Mouse (Mus musculus) left cerebral cortex, adult 6 months (tissue): ENCODE data around the gene Ppp1r32. TPM values are rescaled to one million over a fixed set of nuclear protein-coding genes. Genes with fewer than 3 reads are reported as not detected.

ENCODE experiments used
- long read RNA-seq, 2 experiments: library from polyadenylated mRNA; unstranded; transcript quantifications; one replicate each; pipeline ENCODE4 v2.0.0; 2019 to 2020
- polyA plus RNA-seq: library from polyadenylated mRNA; unstranded; fragments of <200 nt; fragmentation: Nextera tagmentation; gene quantifications from 2 replicates; pipeline ENCODE4 v1.2.3, GENCODE M21; 2021

The Ppp1r32 gene
- polyA plus RNA-seq: 0.77 and 0.99 TPM in 2 replicates
- long read RNA-seq, experiment 1, partial matches to known transcripts: 0 of 2 reads
- long read RNA-seq, experiment 1, other reads (novel, unspliced or antisense): 1 of 2 reads
- long read RNA-seq, experiment 2, partial matches to known transcripts: 1 of 1 reads
- long read RNA-seq, experiment 2, other reads (novel, unspliced or antisense): 0 of 1 reads

DNA sequence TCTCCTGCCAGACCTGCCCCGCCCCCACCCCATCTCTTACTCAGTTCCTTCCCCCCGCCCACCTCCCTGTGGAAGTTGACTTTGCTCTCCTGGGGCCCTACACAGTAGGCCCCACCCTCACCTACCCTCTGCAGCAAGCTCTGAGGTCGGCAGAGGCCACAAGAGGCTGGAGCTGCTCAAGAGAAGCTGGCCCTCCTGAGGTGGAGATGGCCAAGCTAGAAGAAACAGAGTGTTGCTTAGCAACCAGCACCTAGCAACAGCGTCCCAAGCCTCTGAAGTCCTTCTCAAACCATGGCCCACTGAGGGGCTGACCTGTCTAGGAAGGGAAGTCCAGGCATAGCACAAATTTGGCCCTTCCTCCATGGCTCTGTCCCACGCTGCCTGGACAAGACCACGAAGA is at the start of gene Ppp1r32:
Ppp1r32 (minus strand) TSS at position 226 of the 400 bp plus-strand sequence.

DNA sequence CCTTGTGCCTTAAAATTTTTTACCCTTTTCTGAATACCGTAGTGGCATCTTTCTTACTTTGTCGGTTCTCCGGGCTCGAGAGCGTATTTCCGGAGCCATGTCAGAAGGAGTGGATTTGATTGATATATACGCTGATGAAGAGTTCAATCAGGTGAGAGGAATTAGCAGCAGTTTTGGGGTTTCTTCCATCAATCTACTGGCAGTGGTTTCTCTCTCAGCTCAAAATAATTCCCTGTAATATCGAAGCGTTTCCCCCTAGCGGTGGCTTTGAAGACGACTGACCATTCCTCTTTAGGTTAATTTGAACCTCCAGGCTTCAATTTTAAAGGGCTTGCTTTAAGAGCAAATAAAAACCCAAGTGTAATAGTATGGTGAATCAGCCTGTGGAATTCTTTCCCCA is 43.2 kb upstream of the Ppp1r32 start, which contains the start of gene Sdhaf2:
Sdhaf2 (minus strand) TSS at position 233 of the 400 bp plus-strand sequence.

DNA sequence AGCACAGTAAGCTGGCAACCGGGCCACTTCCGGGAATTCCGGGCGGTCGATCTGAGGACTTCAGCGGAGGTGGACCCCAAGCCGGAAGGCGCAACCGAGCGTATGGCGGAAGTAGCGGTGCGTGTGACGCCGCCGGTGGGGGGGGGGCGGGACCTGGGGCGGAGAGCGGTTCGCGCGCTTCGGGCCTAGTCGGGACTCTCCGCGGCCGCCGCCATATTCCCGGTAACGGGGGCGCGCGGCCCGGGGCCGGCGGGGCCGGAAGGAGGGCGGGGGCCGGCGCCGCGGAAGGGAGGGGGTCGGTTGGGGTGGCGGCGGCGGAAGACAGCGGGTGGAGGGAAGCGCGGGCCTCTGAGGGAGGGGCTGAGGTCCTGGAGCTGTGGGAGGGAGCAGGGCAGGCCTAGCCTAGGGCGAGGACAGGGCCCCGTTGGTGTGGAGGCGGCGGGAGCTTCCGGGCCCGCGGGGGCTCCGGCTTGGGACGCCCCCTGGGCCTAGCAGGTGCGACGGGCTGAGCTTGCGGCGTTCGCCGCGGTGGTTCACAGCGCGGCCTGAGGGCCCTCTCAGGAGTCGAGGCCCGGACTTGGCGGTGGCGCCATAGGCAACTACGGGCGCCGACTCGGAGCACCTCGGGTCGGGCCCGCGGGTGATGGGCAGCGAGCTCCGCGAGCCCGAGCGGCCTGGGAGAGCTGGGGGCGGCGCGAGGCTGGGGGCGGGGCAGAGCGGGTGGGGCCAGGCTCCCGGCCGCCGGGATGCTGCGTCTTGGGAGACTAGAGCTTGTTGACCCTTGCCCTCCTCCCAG is 42.6 kb upstream of the Ppp1r32 start, which contains the start of gene Cpsf7:
Cpsf7 (plus strand) TSS at position 161 of the 796 bp plus-strand sequence.

DNA sequence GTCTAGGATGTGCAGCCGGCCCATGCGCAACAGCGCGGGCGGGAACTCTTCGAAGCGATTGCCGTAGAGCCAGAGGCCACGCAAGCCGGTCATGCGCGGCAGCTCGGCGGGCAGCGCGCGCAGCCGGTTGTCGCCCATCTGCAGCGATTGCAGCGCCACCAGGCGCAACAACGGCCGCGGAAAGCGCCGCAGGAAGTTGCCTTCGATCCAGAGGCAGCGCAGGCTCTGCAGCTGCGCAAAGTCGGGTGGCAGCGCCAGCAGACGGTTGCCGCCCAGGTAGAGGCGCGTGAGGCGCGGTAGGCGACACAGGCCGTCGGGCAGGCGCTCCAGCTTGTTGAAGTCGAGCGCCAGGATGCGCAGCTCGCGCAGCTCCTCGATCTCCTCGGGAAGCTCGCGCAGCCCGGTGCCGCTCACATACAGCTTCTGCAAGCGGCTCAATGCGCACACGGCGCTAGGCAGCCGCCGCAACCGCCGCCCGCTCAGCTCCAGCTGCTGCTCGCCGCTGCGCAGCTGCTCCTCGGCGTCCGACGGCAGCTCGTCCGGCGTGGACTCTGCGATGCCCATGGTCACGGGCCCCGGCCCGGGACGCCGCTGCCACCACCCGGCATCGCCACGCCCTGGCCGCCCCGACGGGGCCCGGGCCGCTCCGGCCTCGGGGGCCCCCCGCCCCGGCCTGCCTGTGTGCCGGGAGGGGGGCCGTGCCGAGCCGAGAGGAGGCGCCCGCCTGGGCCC is 25.8 kb downstream of the Ppp1r32 start, which contains the start of gene Lrrc10b:
Lrrc10b (minus strand) TSS at position 722 of the 732 bp plus-strand sequence.

Other genes with a start within 250 kb of the Ppp1r32 start
- 2.4 and 5.1 TPM in 2 replicates for gene Myrf, start 242.2 kb downstream of the Ppp1r32 start, polyA plus RNA-seq
- gene Dagla, start 178.1 kb downstream of the Ppp1r32 start, polyA plus RNA-seq: 23.7 and 46.8 TPM in 2 replicates
- gene Syt7, start 93.8 kb downstream of the Ppp1r32 start, polyA plus RNA-seq: 9.2 and 12.1 TPM in 2 replicates
- gene Lrrc10b, start 25.5 kb downstream of the Ppp1r32 start, polyA plus RNA-seq: 2.9 and 3.6 TPM in 2 replicates
- gene Cpsf7, start 42.3 kb upstream of the Ppp1r32 start, polyA plus RNA-seq: 8.3 and 20.8 TPM in 2 replicates
- gene Sdhaf2, start 43.2 kb upstream of the Ppp1r32 start, polyA plus RNA-seq: 65.6 and 71.1 TPM in 2 replicates
- 16.5 and 18.8 TPM in 2 replicates for gene Tmem216, start 73.3 kb upstream of the Ppp1r32 start, polyA plus RNA-seq
- 20.8 and 21.5 TPM in 2 replicates for gene Cyb561a3, start 94.2 kb upstream of the Ppp1r32 start, polyA plus RNA-seq
- 16.4 and 16.5 TPM in 2 replicates for gene Tmem138, start 94.4 kb upstream of the Ppp1r32 start, polyA plus RNA-seq
- gene Ddb1, start 122.4 kb upstream of the Ppp1r32 start, polyA plus RNA-seq: 49.1 and 60.4 TPM in 2 replicates
- 1.7 and 5.6 TPM in 2 replicates for gene Tkfc, start 122.7 kb upstream of the Ppp1r32 start, polyA plus RNA-seq
- gene Vwce, start 151.3 kb upstream of the Ppp1r32 start, polyA plus RNA-seq: 0.48 TPM in 1 of 2 replicates, not detected in the other
- gene Pga5, start 195.1 kb upstream of the Ppp1r32 start, polyA plus RNA-seq: not detected in 2 replicates
- 20.3 and 26.0 TPM in 2 replicates for gene Vps37c, start 205.8 kb upstream of the Ppp1r32 start, polyA plus RNA-seq